ENCODE assay signal across 24 mouse cellular contexts in the genomic region with DNA sequence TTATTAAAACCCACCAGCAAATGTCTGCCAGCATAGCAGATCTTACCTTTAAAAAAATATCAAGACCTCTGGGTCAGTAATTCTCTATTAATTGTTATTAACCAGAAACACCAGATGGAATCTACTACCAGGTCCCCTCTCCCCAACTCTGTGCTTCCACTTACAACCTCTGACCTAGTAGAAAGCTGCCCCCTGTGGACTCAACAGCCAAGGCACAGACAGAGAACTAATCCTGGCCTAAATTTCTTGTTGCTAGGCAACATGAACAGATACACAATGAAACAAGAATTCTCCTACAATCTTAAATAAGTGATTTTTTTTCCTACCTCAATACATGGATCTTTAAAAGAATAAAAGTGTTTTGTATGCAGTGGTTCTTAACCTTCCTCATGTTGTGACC. TPM values are rescaled to one million over a fixed set of nuclear protein-coding genes. Genes with fewer than 3 reads are reported as not detected.
"Had no signal": no experiment of that assay in that cellular context is flagged by ENCODE, and none has a peak within 500 bp of the region (broad histone marks: within the 10 kb centered on the region; RNA-seq: fewer than 3 reads in every experiment).

No protein-coding gene starts in this region.

- H3K36me3 ChIP-seq: midbrain, embryonic 12.5 days; midbrain, embryonic 15.5 days; neural tube, embryonic 13.5 days; neural tube, embryonic 15.5 days; stomach, embryonic 15.5 days had no signal

- H3K27me3 ChIP-seq: midbrain, embryonic 12.5 days; midbrain, embryonic 15.5 days; neural tube, embryonic 13.5 days; neural tube, embryonic 15.5 days; stomach, embryonic 15.5 days had no signal

- H3K27ac ChIP-seq: liver, embryonic 14.5 days; midbrain, embryonic 12.5 days; midbrain, embryonic 15.5 days; neural tube, embryonic 13.5 days; neural tube, embryonic 15.5 days; stomach, embryonic 15.5 days; stomach, postnatal 0 days had no signal

- H3K4me3 ChIP-seq: midbrain, embryonic 12.5 days; midbrain, embryonic 15.5 days; myocyte; neural tube, embryonic 13.5 days; neural tube, embryonic 15.5 days; stomach, embryonic 15.5 days had no signal

- ATAC-seq: midbrain, embryonic 15.5 days had no signal

- H3K9ac ChIP-seq: liver, embryonic 14.5 days; lung, embryonic 14.5 days; midbrain, embryonic 12.5 days; midbrain, embryonic 15.5 days; neural tube, embryonic 13.5 days; neural tube, embryonic 15.5 days; stomach, embryonic 15.5 days had no signal

- H3K9me3 ChIP-seq: midbrain, embryonic 12.5 days; midbrain, embryonic 15.5 days; neural tube, embryonic 13.5 days; neural tube, embryonic 15.5 days; stomach, embryonic 15.5 days had no signal

- DNase-seq: lung, adult 18-20 months; lung, embryonic 14.5 days; lung, postnatal 10 days; lung, postnatal 4 days; right cerebral cortex, adult 18-20 months; right cerebral cortex, postnatal 25 days; right cerebral cortex, postnatal 4 days; spleen, adult 18-20 months; thymus, adult 2 months; thymus, postnatal 25 days; thymus, postnatal 4 days had no signal

- H3K4me1 ChIP-seq: midbrain, embryonic 12.5 days; midbrain, embryonic 15.5 days; neural tube, embryonic 13.5 days; neural tube, embryonic 15.5 days; stomach, embryonic 15.5 days had no signal

- H3K4me2 ChIP-seq: lung, embryonic 14.5 days; midbrain, embryonic 12.5 days; midbrain, embryonic 15.5 days; neural tube, embryonic 13.5 days; neural tube, embryonic 15.5 days; stomach, embryonic 15.5 days had no signal

RNA-seq across cellular contexts. Expression of gene Gys2, which starts 43.8 kb away (rescaled TPM):
- total RNA-seq: megakaryocyte, adult 5-6 weeks; megakaryocyte-erythroid progenitor cell, adult 5-6 weeks had no signal
- polyA plus RNA-seq: lung, embryonic 14.5 days; lung, embryonic 16.5 days; midbrain, embryonic 12.5 days; myocyte; neural tube, embryonic 11.5 days; neural tube, embryonic 13.5 days; neural tube, embryonic 15.5 days; small intestine, adult 2 months had no signal
